ENCODE assay signal across 8 mouse cellular contexts in genomic region chr19:9984111-9985055, GRCm38 (mm10). TPM values are rescaled to one million over a fixed set of nuclear protein-coding genes. Genes with fewer than 3 reads are reported as not detected.
DNase-seq lines count a peak whose midpoint lies in the region; ATAC-seq lines count a peak whose summit lies in the region.

No protein-coding gene starts in this region.

- peaks cover 53% of the 10 kb centered on the region for H3K36me3 ChIP-seq in erythroblast, embryonic 14.5 days (ENCODE audit: control insufficient read depth)
- H3K36me3 ChIP-seq in forebrain, embryonic 13.5 days (ENCODE audit: poor library complexity, severe bottlenecking), result peaks cover 27% of the 10 kb centered on the region
- H3K36me3 ChIP-seq in liver, embryonic 13.5 days, result peaks cover 34% of the 10 kb centered on the region

- WGBS in forebrain, embryonic 13.5 days, result 94% methylated on average over 20 of the region's 20 CpGs
- 72% methylated on average over 20 of the region's 20 CpGs for WGBS in liver, embryonic 13.5 days (ENCODE audit: insufficient replicate concordance)

- H3K27me3 ChIP-seq in erythroblast, embryonic 14.5 days (ENCODE audit: control insufficient read depth), result no peaks in the 10 kb centered on the region; the same call in 1 of the 2 replicates
- H3K27me3 ChIP-seq in forebrain, embryonic 13.5 days, result no peaks in the 10 kb centered on the region
- no peaks in the 10 kb centered on the region for H3K27me3 ChIP-seq in liver, embryonic 13.5 days

- no peak for ATAC-seq in erythroblast, adult 5-6 weeks (replicated peaks; ENCODE audit: low FRiP score, poor library complexity, severe bottlenecking)
- no peak for ATAC-seq in forebrain, embryonic 13.5 days
- ATAC-seq in liver, embryonic 13.5 days (ENCODE audit: low read depth), result no peak

- H3K4me2 ChIP-seq in forebrain, embryonic 13.5 days, result peak overlapping the region; percentile 81
- peak overlapping the region; percentile 76 for H3K4me2 ChIP-seq in liver, embryonic 13.5 days

- peak overlapping the region; percentile 89; the same call in 1 of the 2 replicates for H3K9ac ChIP-seq in forebrain, embryonic 13.5 days
- peak overlapping the region; percentile 96 for H3K9ac ChIP-seq in liver, embryonic 13.5 days

- no peak overlapping the region for H3K27ac ChIP-seq in forebrain, embryonic 13.5 days
- peak overlapping the region; percentile 99 for H3K27ac ChIP-seq in liver, embryonic 13.5 days

- H3K9me3 ChIP-seq in erythroblast, embryonic 14.5 days (ENCODE audit: control insufficient read depth, low read length), result no peaks in the 10 kb centered on the region
- H3K9me3 ChIP-seq in forebrain, embryonic 13.5 days (replicated peaks), result no peaks in the 10 kb centered on the region
- no peaks in the 10 kb centered on the region for H3K9me3 ChIP-seq in liver, embryonic 13.5 days (replicated peaks)

- peak overlapping the region; percentile 82 for H3K4me3 ChIP-seq in erythroblast, embryonic 14.5 days (replicated peaks)
- peak overlapping the region; percentile 85 for H3K4me3 ChIP-seq in forebrain, embryonic 13.5 days
- peak overlapping the region; percentile 88 for H3K4me3 ChIP-seq in liver, embryonic 13.5 days (replicated peaks)

- DNase-seq in 3134 (ENCODE audit: extremely low read depth, insufficient read length, low spot score), result peak; percentile 39
- DNase-seq in liver, embryonic 13.5 days, result no peak
- DNase-seq in right cerebral cortex, postnatal 14 days, result no peak
- DNase-seq in gastrocnemius, postnatal 10 days, result no peak
- no peak for DNase-seq in gastrocnemius, adult 8-10 months (ENCODE audit: low spot score in 2 of 2)

- H3K4me1 ChIP-seq in erythroblast, embryonic 14.5 days (ENCODE audit: control insufficient read depth), result peaks cover 79% of the 10 kb centered on the region
- H3K4me1 ChIP-seq in forebrain, embryonic 13.5 days, result peaks cover 22% of the 10 kb centered on the region
- H3K4me1 ChIP-seq in liver, embryonic 13.5 days (replicated peaks), result peaks cover 84% of the 10 kb centered on the region

RNA-seq across cellular contexts. Expression of gene Fth1, which starts 4.0 kb away (rescaled TPM):
- polyA plus RNA-seq in erythroblast, embryonic 14.5 days (2012), result 1,886 and 6,516 TPM in 2 replicates
- 939 and 1,145 TPM in 2 replicates for total RNA-seq in erythroblast, adult 5-6 weeks (2015; ENCODE audit: low replicate concordance)
- 1,067 and 1,257 TPM in 2 replicates for total RNA-seq in erythroblast, adult 5-6 weeks (2017; ENCODE audit: low replicate concordance)
- polyA plus RNA-seq in forebrain, embryonic 13.5 days (2015; fragmentation: Nextera tagmentation; extraction: Ambion mirVana), result 1,364 and 1,444 TPM in 2 replicates
- 5,062 and 5,153 TPM in 2 replicates for polyA plus RNA-seq in liver, embryonic 13.5 days (2015; fragmentation: Nextera tagmentation; extraction: Ambion mirVana)
- total RNA-seq in gastrocnemius, postnatal 10 days (2021), result 1,000 to 10,000 TPM; 2,152 to 2,273 TPM
- total RNA-seq in gastrocnemius, adult 8-10 months (2022), result 1,000 to 10,000 TPM; 1,901 to 2,305 (median 2,120) TPM

RNA-seq across cellular contexts. Expression of gene Best1, which starts 17.1 kb away (rescaled TPM):
- not detected in 2 replicates for polyA plus RNA-seq in erythroblast, embryonic 14.5 days (2012)
- total RNA-seq in erythroblast, adult 5-6 weeks (2015; ENCODE audit: low replicate concordance), result not detected in 2 replicates
- not detected in 2 replicates for total RNA-seq in erythroblast, adult 5-6 weeks (2017; ENCODE audit: low replicate concordance)
- 0.76 and 1.2 TPM in 2 replicates for polyA plus RNA-seq in forebrain, embryonic 13.5 days (2015; fragmentation: Nextera tagmentation; extraction: Ambion mirVana)
- polyA plus RNA-seq in liver, embryonic 13.5 days (2015; fragmentation: Nextera tagmentation; extraction: Ambion mirVana), result 0.17 and 0.20 TPM in 2 replicates
- total RNA-seq in gastrocnemius, postnatal 10 days (2021), result 1 to 10 TPM in 1 of 2 experiments, under 1 TPM in 1; 0.59 to 1.1 TPM
- total RNA-seq in gastrocnemius, adult 8-10 months (2022), result under 1 TPM in 3 of 4 experiments, not detected in 1; 0.39 to 0.46 (median 0.45) TPM

RNA-seq across cellular contexts. Expression of gene Rab3il1, which starts 17.1 kb away (rescaled TPM):
- 90.0 and 90.9 TPM in 2 replicates for polyA plus RNA-seq in erythroblast, embryonic 14.5 days (2012)
- total RNA-seq in erythroblast, adult 5-6 weeks (2015; ENCODE audit: low replicate concordance), result 263 and 307 TPM in 2 replicates
- total RNA-seq in erythroblast, adult 5-6 weeks (2017; ENCODE audit: low replicate concordance), result 530 and 535 TPM in 2 replicates
- 14.4 and 15.2 TPM in 2 replicates for polyA plus RNA-seq in forebrain, embryonic 13.5 days (2015; fragmentation: Nextera tagmentation; extraction: Ambion mirVana)
- polyA plus RNA-seq in liver, embryonic 13.5 days (2015; fragmentation: Nextera tagmentation; extraction: Ambion mirVana), result 196 and 207 TPM in 2 replicates
- 10 to 100 TPM; 15.0 to 18.9 TPM for total RNA-seq in gastrocnemius, postnatal 10 days (2021)
- 1 to 10 TPM; 2.5 to 3.9 (median 3.3) TPM for total RNA-seq in gastrocnemius, adult 8-10 months (2022)

RNA-seq across cellular contexts. Expression of gene Fads3, which starts 57.0 kb away (rescaled TPM):
- 11.1 and 13.7 TPM in 2 replicates for polyA plus RNA-seq in erythroblast, embryonic 14.5 days (2012)
- total RNA-seq in erythroblast, adult 5-6 weeks (2015; ENCODE audit: low replicate concordance), result 1.7 and 12.1 TPM in 2 replicates
- total RNA-seq in erythroblast, adult 5-6 weeks (2017; ENCODE audit: low replicate concordance), result 9.3 and 18.5 TPM in 2 replicates
- polyA plus RNA-seq in forebrain, embryonic 13.5 days (2015; fragmentation: Nextera tagmentation; extraction: Ambion mirVana), result 5.8 TPM in 2 replicates
- polyA plus RNA-seq in liver, embryonic 13.5 days (2015; fragmentation: Nextera tagmentation; extraction: Ambion mirVana), result 5.3 and 7.3 TPM in 2 replicates
- total RNA-seq in gastrocnemius, postnatal 10 days (2021), result 1 to 10 TPM; 8.7 to 9.1 TPM
- 1 to 10 TPM; 1.5 to 4.9 (median 3.5) TPM for total RNA-seq in gastrocnemius, adult 8-10 months (2022)

Comparison
In these comparisons a context has a peak if more than half of its experiments do, and no peak if none do; other contexts are left out.
1. RNA of gene Rab3il1, which starts 17.1 kb away (total RNA-seq): 263 to 535 TPM in erythroblast, adult 5-6 weeks; 15.0 to 18.9 TPM in gastrocnemius, postnatal 10 days and 2.5 to 3.9 TPM in gastrocnemius, adult 8-10 months; every median in the first group is over 10 times any median in the second.
2. Peak in every context shown above with its lines, with median percentiles within 50 percentile points of each other: H3K4me3 ChIP-seq.